Mouse (Mus musculus): ENCODE results near the gene Inpp5a. TPM values are rescaled to one million over a fixed set of nuclear protein-coding genes. Genes with fewer than 3 reads are reported as not detected.

Gene Inpp5a
- total RNA-seq, 1 experiment: 11.5 TPM

DNA sequence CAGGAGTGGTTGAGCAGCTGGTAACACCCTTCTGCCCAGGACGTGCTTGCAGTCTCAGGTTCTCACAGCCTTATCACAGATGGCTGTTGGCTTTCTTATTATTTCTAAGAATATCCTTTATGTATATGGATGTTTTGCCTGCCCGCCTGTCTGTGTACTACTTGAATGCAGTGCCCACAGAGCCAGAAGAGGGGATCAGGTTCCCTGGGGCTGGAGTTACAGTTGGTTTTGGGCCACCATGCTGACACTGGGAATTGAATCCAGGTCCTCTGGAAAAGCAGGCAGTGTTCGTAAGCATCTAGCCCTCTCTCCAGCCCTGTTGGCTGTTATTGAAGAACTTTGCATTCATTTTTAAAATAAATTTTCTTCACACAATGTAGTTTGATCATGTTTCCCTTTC, 50.1 kb downstream of the Inpp5a start:
- no peak overlapping the region for H3K27ac ChIP-seq (ENCODE audit: insufficient read depth, low read depth, low read length, poor library complexity, severe bottlenecking)
- H3K4me3 ChIP-seq (ENCODE audit: insufficient read depth in 1 of 2, low read depth in 1 of 2, low read length in 2 of 2, poor library complexity in 1 of 2, severe bottlenecking in 1 of 2): no peak overlapping the region
- no peak for DNase-seq (ENCODE audit: low read depth, low spot score)
- H3K9me3 ChIP-seq (ENCODE audit: control insufficient read depth, insufficient read depth, low read depth, low read length): no peaks in the 10 kb centered on the region
- no peaks in the 10 kb centered on the region for H3K36me3 ChIP-seq (ENCODE audit: control insufficient read depth, insufficient read depth, low read length, poor library complexity, severe bottlenecking)
- H3K4me1 ChIP-seq (ENCODE audit: control insufficient read depth in 2 of 2, insufficient read depth in 2 of 2, low read length in 2 of 2, poor library complexity in 1 of 2): no peaks in the 10 kb centered on the region
- H3K9ac ChIP-seq (ENCODE audit: insufficient read depth, low read depth, low read length, poor library complexity, severe bottlenecking): no peak overlapping the region
- TF ChIP-seq CHD2 (IDR thresholded peaks at IDR 0.05; ENCODE audit: low read depth, low read length) (no peak), ZNF384 (IDR thresholded peaks at IDR 0.05; ENCODE audit: low read depth, low read length) (no peak), HCFC1 (IDR thresholded peaks at IDR 0.05; ENCODE audit: borderline replicate concordance, insufficient read depth, low read length) (no peak), ZC3H11A (IDR thresholded peaks at IDR 0.05; ENCODE audit: borderline replicate concordance, low read depth, low read length) (no peak), MAFK (IDR thresholded peaks at IDR 0.05; ENCODE audit: insufficient read depth, low read depth, low read length) (no peak)
- in situ Hi-C loops (cut with MboI; ENCODE audit: low sequenced_read_pairs in 2 of 2, unreplicated experiment in 2 of 2): no loop called here

DNA sequence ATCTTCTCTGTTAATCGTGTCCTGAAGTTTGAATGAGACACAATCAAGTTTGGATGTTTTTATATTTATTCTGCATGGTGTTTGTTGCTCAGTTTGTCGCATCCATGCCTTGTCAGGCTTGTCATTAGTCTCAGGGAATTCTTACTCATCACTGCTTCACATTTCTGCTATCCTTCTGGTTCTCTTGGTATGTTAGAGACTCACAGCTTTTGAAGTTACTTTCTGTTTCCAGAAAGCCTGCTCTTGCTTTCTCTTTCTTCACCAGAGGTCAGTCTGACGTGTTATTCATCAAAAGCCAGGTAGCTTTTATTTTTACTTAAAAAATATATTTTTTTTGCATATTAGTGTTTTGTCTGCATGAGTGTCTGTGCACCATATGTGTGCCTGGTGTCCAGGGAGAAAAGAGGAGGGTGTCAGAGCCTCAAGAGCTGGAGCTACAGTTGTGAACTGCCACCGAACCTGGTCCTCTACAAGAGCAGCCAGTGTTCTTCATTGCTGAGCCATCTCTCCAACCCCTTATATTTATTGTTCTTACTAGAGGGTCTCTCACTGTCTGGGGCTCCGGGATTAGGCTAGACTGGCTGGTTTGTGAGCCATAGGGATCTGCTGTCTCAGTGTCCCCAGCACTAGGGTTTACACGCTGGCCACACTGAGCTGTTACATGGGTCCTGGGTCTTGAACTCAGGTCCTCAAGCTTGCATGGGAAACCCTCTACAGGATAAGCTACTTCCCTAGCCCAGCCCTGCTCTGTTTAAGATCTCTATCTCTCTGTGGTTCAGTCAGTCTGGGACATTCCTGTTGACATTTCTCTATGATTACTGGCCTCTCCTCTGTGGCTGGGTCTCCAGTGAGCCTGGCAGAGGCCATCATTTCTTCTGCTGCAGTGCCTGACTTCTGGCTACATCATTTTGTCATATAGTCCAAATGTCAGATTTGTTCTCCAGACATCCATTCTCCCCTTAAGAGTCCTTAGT, 51.3 kb downstream of the Inpp5a start:
- no peak overlapping the region for H3K4me3 ChIP-seq (ENCODE audit: insufficient read depth in 1 of 2, low read depth in 1 of 2, low read length in 2 of 2, poor library complexity in 1 of 2, severe bottlenecking in 1 of 2)
- no peaks in the 10 kb centered on the region for H3K9me3 ChIP-seq (ENCODE audit: control insufficient read depth, insufficient read depth, low read depth, low read length)
- no peak for DNase-seq (ENCODE audit: low read depth, low spot score)
- H3K9ac ChIP-seq (ENCODE audit: insufficient read depth, low read depth, low read length, poor library complexity, severe bottlenecking): no peak overlapping the region
- H3K27ac ChIP-seq (ENCODE audit: insufficient read depth, low read depth, low read length, poor library complexity, severe bottlenecking): no peak overlapping the region
- H3K36me3 ChIP-seq (ENCODE audit: control insufficient read depth, insufficient read depth, low read length, poor library complexity, severe bottlenecking): no peaks in the 10 kb centered on the region
- no peaks in the 10 kb centered on the region for H3K4me1 ChIP-seq (ENCODE audit: control insufficient read depth in 2 of 2, insufficient read depth in 2 of 2, low read length in 2 of 2, poor library complexity in 1 of 2)
- TF ChIP-seq MAFK (IDR thresholded peaks at IDR 0.05; ENCODE audit: insufficient read depth, low read depth, low read length): no peak
- TF ChIP-seq CHD2 (IDR thresholded peaks at IDR 0.05; ENCODE audit: low read depth, low read length): no peak
- no peak for TF ChIP-seq HCFC1 (IDR thresholded peaks at IDR 0.05; ENCODE audit: borderline replicate concordance, insufficient read depth, low read length)
- no peak for TF ChIP-seq ZC3H11A (IDR thresholded peaks at IDR 0.05; ENCODE audit: borderline replicate concordance, low read depth, low read length)
- no peak for TF ChIP-seq ZNF384 (IDR thresholded peaks at IDR 0.05; ENCODE audit: low read depth, low read length)
- in situ Hi-C loops (cut with MboI; ENCODE audit: low sequenced_read_pairs in 2 of 2, unreplicated experiment in 2 of 2): no loop called here

DNA sequence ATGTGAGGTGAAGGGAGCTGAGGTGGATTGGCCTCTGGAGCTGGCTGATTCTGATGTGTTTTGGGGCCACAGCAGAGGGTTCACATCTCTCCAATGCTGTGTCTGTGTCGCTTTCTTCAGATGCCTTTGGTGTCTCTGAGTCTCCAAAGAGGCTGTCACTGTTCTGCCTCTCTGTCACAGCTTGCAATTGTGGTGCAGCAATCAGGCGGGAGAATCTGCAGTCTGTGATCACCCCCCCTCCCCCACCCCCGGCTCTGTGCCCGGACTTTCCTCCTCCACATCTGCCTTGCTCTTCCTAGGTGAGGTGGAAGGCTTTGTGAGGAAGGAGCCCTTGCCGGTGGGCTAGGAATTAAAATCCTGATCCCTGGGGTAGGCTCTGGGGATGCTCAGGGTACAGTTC, 52.1 kb downstream of the Inpp5a start:
- H3K4me3 ChIP-seq (ENCODE audit: insufficient read depth in 1 of 2, low read depth in 1 of 2, low read length in 2 of 2, poor library complexity in 1 of 2, severe bottlenecking in 1 of 2): no peak overlapping the region
- H3K9ac ChIP-seq (ENCODE audit: insufficient read depth, low read depth, low read length, poor library complexity, severe bottlenecking): no peak overlapping the region
- H3K9me3 ChIP-seq (ENCODE audit: control insufficient read depth, insufficient read depth, low read depth, low read length): no peaks in the 10 kb centered on the region
- H3K27ac ChIP-seq (ENCODE audit: insufficient read depth, low read depth, low read length, poor library complexity, severe bottlenecking): no peak overlapping the region
- H3K36me3 ChIP-seq (ENCODE audit: control insufficient read depth, insufficient read depth, low read length, poor library complexity, severe bottlenecking): no peaks in the 10 kb centered on the region
- no peak for DNase-seq (ENCODE audit: low read depth, low spot score)
- no peak for TF ChIP-seq MAFK (IDR thresholded peaks at IDR 0.05; ENCODE audit: insufficient read depth, low read depth, low read length)
- TF ChIP-seq HCFC1 (IDR thresholded peaks at IDR 0.05; ENCODE audit: borderline replicate concordance, insufficient read depth, low read length): no peak
- TF ChIP-seq ZC3H11A (IDR thresholded peaks at IDR 0.05; ENCODE audit: borderline replicate concordance, low read depth, low read length): no peak
- TF ChIP-seq CHD2 (IDR thresholded peaks at IDR 0.05; ENCODE audit: low read depth, low read length): no peak
- no peak for TF ChIP-seq ZNF384 (IDR thresholded peaks at IDR 0.05; ENCODE audit: low read depth, low read length)
- no peaks in the 10 kb centered on the region for H3K4me1 ChIP-seq (ENCODE audit: control insufficient read depth in 2 of 2, insufficient read depth in 2 of 2, low read length in 2 of 2, poor library complexity in 1 of 2)
- in situ Hi-C loops (cut with MboI; ENCODE audit: low sequenced_read_pairs in 2 of 2, unreplicated experiment in 2 of 2): no loop called here

DNA sequence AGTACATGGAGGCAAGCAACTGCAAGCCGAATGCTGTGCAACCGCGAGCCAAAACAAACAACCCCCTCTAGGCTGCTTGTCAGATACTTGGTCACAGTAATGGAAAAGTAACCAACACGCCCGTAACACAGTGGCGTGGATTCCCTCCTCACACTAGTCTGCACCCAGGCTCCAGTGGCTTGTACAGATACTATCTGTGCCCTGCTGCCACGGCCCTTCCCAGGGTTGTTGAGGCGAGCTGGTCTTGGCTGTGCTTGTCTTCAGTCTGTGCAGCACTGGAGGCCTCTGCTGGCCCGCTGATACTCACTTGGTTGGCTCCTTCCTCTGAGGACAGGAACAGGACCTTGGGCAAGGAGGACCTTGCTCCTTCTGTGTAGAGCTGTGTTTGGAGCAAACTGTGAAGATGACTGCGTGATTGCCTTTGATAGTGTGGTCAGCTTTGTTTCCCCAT, 52.9 kb downstream of the Inpp5a start:
- Histone ChIP-seq H3K27ac (ENCODE audit: insufficient read depth, low read depth, low read length, poor library complexity, severe bottlenecking) (no peak overlapping the region), H3K9ac (ENCODE audit: insufficient read depth, low read depth, low read length, poor library complexity, severe bottlenecking) (no peak overlapping the region), H3K4me3 (ENCODE audit: insufficient read depth in 1 of 2, low read depth in 1 of 2, low read length in 2 of 2, poor library complexity in 1 of 2, severe bottlenecking in 1 of 2) (no peak overlapping the region), H3K36me3 (ENCODE audit: control insufficient read depth, insufficient read depth, low read length, poor library complexity, severe bottlenecking) (no peaks in the 10 kb centered on the region), H3K9me3 (ENCODE audit: control insufficient read depth, insufficient read depth, low read depth, low read length) (no peaks in the 10 kb centered on the region), H3K4me1 (ENCODE audit: control insufficient read depth in 2 of 2, insufficient read depth in 2 of 2, low read length in 2 of 2, poor library complexity in 1 of 2) (no peaks in the 10 kb centered on the region)
- no peak for DNase-seq (ENCODE audit: low read depth, low spot score)
- TF ChIP-seq HCFC1 (IDR thresholded peaks at IDR 0.05; ENCODE audit: borderline replicate concordance, insufficient read depth, low read length) (no peak), MAFK (IDR thresholded peaks at IDR 0.05; ENCODE audit: insufficient read depth, low read depth, low read length) (no peak), CHD2 (IDR thresholded peaks at IDR 0.05; ENCODE audit: low read depth, low read length) (no peak), ZNF384 (IDR thresholded peaks at IDR 0.05; ENCODE audit: low read depth, low read length) (no peak), ZC3H11A (IDR thresholded peaks at IDR 0.05; ENCODE audit: borderline replicate concordance, low read depth, low read length) (no peak)
- in situ Hi-C loops (cut with MboI; ENCODE audit: low sequenced_read_pairs in 2 of 2, unreplicated experiment in 2 of 2): no loop called here

Measured in ES-E14 (cell line).